Mouse (Mus musculus): Measurements from ENCODE around the gene 4930556J24Rik. TPM values are rescaled to one million over a fixed set of nuclear protein-coding genes. Genes with fewer than 3 reads are reported as not detected.

Gene 4930556J24Rik
- total RNA-seq, 1 experiment from 2014 or later, result not detected

DNA sequence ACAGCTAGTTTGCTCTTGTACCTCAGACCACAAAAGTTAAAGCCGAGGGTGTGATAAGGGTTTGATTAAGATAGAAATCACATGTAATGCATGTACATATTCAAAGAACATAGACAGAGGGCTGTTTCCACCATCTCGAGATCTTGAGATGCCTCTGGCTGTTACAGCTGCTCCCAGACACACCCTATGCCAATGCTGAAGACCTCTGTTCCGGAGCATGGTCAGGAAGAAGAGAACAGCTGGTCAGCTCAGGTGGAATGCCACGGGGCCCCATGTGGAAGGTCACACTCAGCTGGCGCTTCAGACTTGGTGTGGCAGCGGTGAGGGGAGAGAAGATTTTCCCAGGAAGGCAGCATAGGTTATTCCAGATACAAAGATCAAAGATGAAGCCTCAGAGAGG is 71.9 kb downstream of the 4930556J24Rik start:
- ATAC-seq (replicated peaks; ENCODE audit: insufficient number of reproducible peaks, low FRiP score, low TSS enrichment, poor library complexity, severe bottlenecking), result no peak

DNA sequence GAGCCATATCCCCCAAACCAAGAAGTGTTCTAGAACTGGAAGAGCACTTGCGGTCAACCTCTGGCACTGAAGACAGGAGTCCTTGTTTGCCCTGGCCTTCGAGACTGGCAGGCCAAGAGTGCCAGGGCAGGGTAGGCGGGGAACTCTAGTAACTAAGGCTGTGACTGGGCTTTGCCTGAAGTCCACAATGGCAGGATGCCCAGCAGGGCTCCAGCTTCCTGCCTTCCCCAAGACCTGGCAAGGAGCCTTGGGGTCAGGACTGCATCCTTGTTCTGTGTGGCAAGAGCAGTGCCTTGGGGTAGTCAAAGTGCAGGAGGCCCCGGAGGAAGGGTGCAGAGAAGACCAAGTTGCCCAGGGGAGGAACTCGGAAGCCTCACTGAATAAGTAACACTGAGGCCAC is 73.5 kb downstream of the 4930556J24Rik start:
- ATAC-seq (replicated peaks; ENCODE audit: insufficient number of reproducible peaks, low FRiP score, low TSS enrichment, poor library complexity, severe bottlenecking), result no peak

DNA sequence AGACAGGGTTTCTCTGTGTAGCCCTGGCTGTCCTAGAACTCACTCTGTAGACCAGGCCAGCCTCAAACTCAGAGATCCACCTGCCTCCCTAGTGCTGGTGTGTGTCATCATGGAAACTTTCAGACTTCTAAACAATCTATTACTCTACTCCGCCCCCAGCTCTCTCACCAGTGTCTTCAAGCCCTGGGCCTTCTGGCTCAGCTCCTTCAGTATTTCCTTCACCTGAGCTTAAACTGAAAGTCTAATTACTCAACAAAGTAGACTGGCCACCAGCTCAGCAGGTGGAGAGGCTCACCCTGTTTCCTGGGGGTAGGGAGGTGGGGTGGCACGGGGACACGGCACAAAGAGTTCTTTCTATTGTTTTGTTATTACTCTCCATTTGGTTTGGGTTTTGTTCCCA is 74.1 kb downstream of the 4930556J24Rik start:
- ATAC-seq (replicated peaks; ENCODE audit: insufficient number of reproducible peaks, low FRiP score, low TSS enrichment, poor library complexity, severe bottlenecking), result no peak

DNA sequence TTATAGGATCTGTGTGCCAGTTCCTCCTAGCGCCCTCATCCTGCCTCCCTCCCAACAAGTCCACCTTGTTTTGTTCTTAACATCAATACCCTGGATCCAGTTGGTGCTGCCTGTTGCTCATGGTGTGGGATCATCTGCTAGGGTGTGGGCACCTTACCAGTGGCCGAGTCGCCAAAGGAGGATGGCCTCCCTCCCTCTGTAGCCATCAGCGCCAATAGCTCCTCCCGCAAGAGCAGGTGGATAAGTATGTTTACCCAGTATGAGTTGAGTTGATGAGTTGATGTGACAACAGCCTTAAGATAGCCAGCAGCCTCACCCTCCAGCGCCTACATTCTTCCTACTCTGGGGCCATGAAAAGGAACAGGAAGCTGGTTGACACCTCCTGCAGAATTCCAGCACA is 76.3 kb downstream of the 4930556J24Rik start:
- ATAC-seq (replicated peaks; ENCODE audit: insufficient number of reproducible peaks, low FRiP score, low TSS enrichment, poor library complexity, severe bottlenecking), result no peak

DNA sequence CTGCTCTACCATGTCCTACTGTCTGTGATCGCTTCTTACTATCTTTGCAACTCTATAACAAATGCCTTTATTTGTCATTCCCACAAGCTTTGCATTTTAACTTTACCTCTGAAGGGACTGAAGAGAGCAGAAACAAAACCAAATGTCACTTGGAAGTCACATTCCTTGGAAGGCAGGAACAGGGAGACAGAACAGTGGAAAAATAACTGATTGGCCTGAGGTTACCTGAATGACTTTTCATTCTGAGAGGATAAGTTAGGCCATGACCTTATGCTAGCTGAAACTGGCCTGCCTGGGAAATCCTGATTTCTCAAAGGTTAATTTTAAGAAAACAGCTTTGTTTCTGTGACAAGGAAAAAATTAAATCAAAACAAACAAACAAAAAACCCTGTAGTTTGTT is 80.6 kb downstream of the 4930556J24Rik start:
- no peak for ATAC-seq (replicated peaks; ENCODE audit: insufficient number of reproducible peaks, low FRiP score, low TSS enrichment, poor library complexity, severe bottlenecking)

DNA sequence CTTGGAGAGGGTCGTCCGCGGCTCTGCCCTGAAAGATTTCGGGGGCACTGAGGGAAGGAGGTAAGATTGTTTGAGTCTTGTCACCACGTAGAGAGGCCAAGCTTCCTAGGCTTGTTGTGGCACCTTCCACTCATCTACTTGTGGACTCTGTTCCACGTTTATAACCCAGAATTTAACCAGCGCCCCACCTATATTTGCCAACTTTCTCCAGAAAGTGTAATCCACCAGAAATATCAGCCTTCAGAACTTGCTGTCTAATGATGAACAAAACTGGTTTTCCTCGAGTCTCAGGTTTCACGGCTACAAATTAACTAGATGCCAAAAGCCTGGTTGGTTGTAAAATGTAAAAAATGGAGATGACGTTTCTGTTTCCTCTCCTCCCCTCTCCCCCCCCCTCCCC is 81.1 kb downstream of the 4930556J24Rik start:
- no peak for ATAC-seq (replicated peaks; ENCODE audit: insufficient number of reproducible peaks, low FRiP score, low TSS enrichment, poor library complexity, severe bottlenecking)

DNA sequence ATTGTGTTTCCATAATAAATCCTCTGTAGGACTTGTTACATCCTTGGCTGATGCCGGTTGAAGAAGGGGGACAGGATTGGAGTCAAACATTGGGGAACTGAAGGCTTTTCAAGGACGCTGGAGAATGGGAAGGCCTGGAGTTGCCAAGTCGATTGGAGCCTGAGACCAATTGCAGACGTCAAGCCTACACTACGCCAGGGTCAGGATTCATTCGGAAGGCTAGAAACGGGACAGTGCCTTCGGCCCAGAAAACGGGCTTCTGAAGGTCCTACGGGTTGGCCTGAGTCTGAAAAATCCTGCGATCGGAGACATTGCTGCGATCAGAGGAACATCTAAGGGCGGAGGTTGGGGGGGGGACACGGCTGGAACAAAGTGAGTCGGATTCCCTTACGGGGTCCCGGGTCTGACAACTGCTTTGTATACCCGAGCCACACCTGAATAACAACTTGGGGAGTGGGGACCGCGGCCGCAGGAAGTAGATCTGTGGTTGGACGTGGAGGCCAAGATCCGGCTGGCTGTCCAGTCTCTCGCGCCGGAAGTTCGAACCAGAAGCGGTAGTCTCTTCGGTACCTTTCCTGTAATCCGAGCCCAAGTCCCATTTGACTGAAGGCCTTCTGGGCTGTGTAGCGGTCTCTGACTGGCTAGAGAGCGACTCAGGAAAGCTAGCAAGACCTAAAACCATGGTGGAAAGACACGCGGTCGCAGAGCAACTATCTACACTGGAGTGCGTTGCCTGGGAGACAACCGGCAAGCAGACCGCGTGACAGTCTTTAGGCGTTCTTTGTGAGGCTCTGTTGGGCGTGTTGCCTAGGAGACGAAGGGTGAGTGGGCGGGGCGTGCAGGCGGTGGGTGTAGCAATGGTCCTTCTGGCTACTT is 81.9 kb downstream of the 4930556J24Rik start, which contains the start of the genes 4921536K21Rik and Dusp18:
4921536K21Rik (minus strand) TSS at position 693 of the 876 bp plus-strand sequence.
Dusp18 (plus strand) TSS at position 835 of the 876 bp plus-strand sequence.
- peak; percentile 98 for ATAC-seq (replicated peaks; ENCODE audit: insufficient number of reproducible peaks, low FRiP score, low TSS enrichment, poor library complexity, severe bottlenecking)

DNA sequence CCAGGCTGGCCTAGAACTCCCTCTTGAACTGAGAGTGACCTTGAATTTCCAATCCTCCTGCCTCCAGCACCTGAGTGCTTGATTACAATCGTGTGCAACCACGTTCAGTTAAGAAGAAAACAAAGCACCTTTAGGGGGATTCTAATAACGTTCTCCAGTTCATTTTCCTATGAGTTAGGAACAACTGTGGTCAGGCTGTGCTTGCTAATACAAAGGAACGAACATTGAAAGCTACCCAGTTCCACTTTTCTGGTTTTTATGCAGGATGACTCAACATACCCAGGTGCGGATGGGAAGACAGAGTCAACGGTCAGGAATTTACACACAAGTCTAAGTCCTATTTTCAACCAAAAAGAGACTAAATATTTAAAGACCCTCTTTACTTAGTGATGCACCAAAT is 82.6 kb downstream of the 4930556J24Rik start:
- no peak for ATAC-seq (replicated peaks; ENCODE audit: insufficient number of reproducible peaks, low FRiP score, low TSS enrichment, poor library complexity, severe bottlenecking)

Other genes starting within 250 kb of the 4930556J24Rik start
- not detected in 3 replicates for gene Osbp2, start 112.9 kb downstream of the 4930556J24Rik start, total RNA-seq (2017)
- not detected in 3 replicates for gene 4921536K21Rik, start 81.7 kb downstream of the 4930556J24Rik start, total RNA-seq (2017)
- gene Dusp18, start 81.5 kb downstream of the 4930556J24Rik start, total RNA-seq (2017), result 0.29 to 1.8 TPM (median 0.57 TPM) in 3 replicates
- gene Slc35e4, start 62.1 kb downstream of the 4930556J24Rik start, total RNA-seq (2017), result 7.2 to 8.1 TPM (median 7.8 TPM) in 3 replicates
- 35.6 to 51.2 TPM (median 43.7 TPM) in 3 replicates for gene Tcn2, start 44.6 kb downstream of the 4930556J24Rik start, total RNA-seq (2017)
- gene Pes1, start 12.8 kb downstream of the 4930556J24Rik start, total RNA-seq (2017), result 66.0 to 68.7 TPM (median 66.2 TPM) in 3 replicates
- gene Gal3st1, start 6.9 kb upstream of the 4930556J24Rik start, total RNA-seq (2017), result 0.48 TPM in 1 of 3 replicates, not detected in the others
- not detected in 3 replicates for gene Sec14l4, start 54.7 kb upstream of the 4930556J24Rik start, total RNA-seq (2017)
- not detected in 3 replicates for gene Sec14l3, start 88.1 kb upstream of the 4930556J24Rik start, total RNA-seq (2017)
- gene Mtfp1, start 118.7 kb upstream of the 4930556J24Rik start, total RNA-seq (2017), result 1.4 TPM in 1 of 3 replicates, not detected in the others
- 1.6 TPM in 1 of 3 replicates, not detected in the others for gene Sec14l2, start 146.6 kb upstream of the 4930556J24Rik start, total RNA-seq (2017)
- gene Rnf215, start 158.4 kb upstream of the 4930556J24Rik start, total RNA-seq (2017), result 24.5 to 32.4 TPM (median 30.3 TPM) in 3 replicates
- gene Ccdc157, start 183.5 kb upstream of the 4930556J24Rik start, total RNA-seq (2017), result 1.3 to 9.2 TPM (median 1.4 TPM) in 3 replicates
- gene Sf3a1, start 183.6 kb upstream of the 4930556J24Rik start, total RNA-seq (2017), result 14.2 to 26.6 TPM (median 15.3 TPM) in 3 replicates
- gene Tbc1d10a, start 210.0 kb upstream of the 4930556J24Rik start, total RNA-seq (2017), result 9.5 to 17.6 TPM (median 16.9 TPM) in 3 replicates
- gene Castor1, start 241.4 kb upstream of the 4930556J24Rik start, total RNA-seq (2017), result 0.64 to 8.6 TPM (median 2.4 TPM) in 3 replicates

Measured in monocyte, adult 5-6 weeks (primary cell).